Mouse (Mus musculus) 3134 (cell line): ENCODE results near the gene Zfyve28.

Experiments
- DNase-seq: peaks from one replicate; pipeline ENCODE4 v3.0.0-alpha.2; 2011; ENCODE audit warnings: low spot score; ENCODE audit not compliant: insufficient read length; ENCODE audit errors: extremely low read depth

Zfyve28 gene

GRCm38 (mm10) chr5:34216025-34216424, 72.2 kb downstream of the Zfyve28 start:
- no peak for DNase-seq

GRCm38 (mm10) chr5:34213659-34214058, 74.6 kb downstream of the Zfyve28 start:
- no peak for DNase-seq

- DNase-seq, result no peak
Observed at GRCm38 (mm10) chr5:34210279-34210678, 78.0 kb downstream of the Zfyve28 start.

GRCm38 (mm10) chr5:34207503-34207902, 80.7 kb downstream of the Zfyve28 start:
- DNase-seq, result no peak

GRCm38 (mm10) chr5:34205788-34206187, 82.5 kb downstream of the Zfyve28 start:
- no peak for DNase-seq

GRCm38 (mm10) chr5:34204911-34205310, 83.3 kb downstream of the Zfyve28 start:
- DNase-seq, result no peak

GRCm38 (mm10) chr5:34202006-34202405, 86.2 kb downstream of the Zfyve28 start:
- no peak for DNase-seq

GRCm38 (mm10) chr5:34201396-34201795, 86.9 kb downstream of the Zfyve28 start:
- DNase-seq, result no peak

- DNase-seq, result no peak
Observed at GRCm38 (mm10) chr5:34198615-34199014, 89.6 kb downstream of the Zfyve28 start.

GRCm38 (mm10) chr5:34197243-34197642, 91.0 kb downstream of the Zfyve28 start:
- DNase-seq, result no peak

- DNase-seq, result no peak
Observed at GRCm38 (mm10) chr5:34196423-34196822, 91.8 kb downstream of the Zfyve28 start.

- no peak for DNase-seq
Observed at GRCm38 (mm10) chr5:34195786-34196185, 92.5 kb downstream of the Zfyve28 start.

- DNase-seq, result no peak
Observed at GRCm38 (mm10) chr5:34194975-34195662, 93.1 kb downstream of the Zfyve28 start.

GRCm38 (mm10) chr5:34194426-34194825, 93.8 kb downstream of the Zfyve28 start:
- no peak for DNase-seq

GRCm38 (mm10) chr5:34191843-34192242, 96.4 kb downstream of the Zfyve28 start:
- DNase-seq, result no peak

- DNase-seq, result peak; percentile 70
Observed at GRCm38 (mm10) chr5:34191021-34191420, 97.2 kb downstream of the Zfyve28 start.

- DNase-seq, result no peak
Observed at GRCm38 (mm10) chr5:34189521-34189920, 98.7 kb downstream of the Zfyve28 start.

- no peak for DNase-seq
Observed at GRCm38 (mm10) chr5:34188856-34189255, 99.4 kb downstream of the Zfyve28 start.

GRCm38 (mm10) chr5:34187601-34188316, 100.5 kb downstream of the Zfyve28 start, which contains the start of gene Mxd4:
Gene Mxd4 (minus strand): TSS chr5:34187720.
- peak; percentile 98 for DNase-seq

GRCm38 (mm10) chr5:34186961-34187391, 101.3 kb downstream of the Zfyve28 start:
- DNase-seq, result peak; percentile 65

- peak; percentile 40 for DNase-seq
Observed at GRCm38 (mm10) chr5:34186391-34186790, 101.9 kb downstream of the Zfyve28 start.

- no peak for DNase-seq
Observed at GRCm38 (mm10) chr5:34185791-34186190, 102.5 kb downstream of the Zfyve28 start.
